Mouse (Mus musculus): Measurements from ENCODE around the gene 5730455P16Rik. TPM values are rescaled to one million over a fixed set of nuclear protein-coding genes. Genes with fewer than 3 reads are reported as not detected.
"Not testable (repeated sequence)": the region's sequence is repeated elsewhere in the genome, so short reads cannot be mapped to it uniquely, and the experiment has no call there.

The 5730455P16Rik gene
- 10 to 100 TPM; 23.5 to 23.9 TPM for total RNA-seq (2021)
- long read RNA-seq, experiment 1, full-length matches to known transcripts, result 19 of 23 reads
- long read RNA-seq, experiment 1, partial matches to known transcripts, result 0 of 23 reads
- long read RNA-seq, experiment 1, other reads (novel, unspliced or antisense), result 4 of 23 reads
- long read RNA-seq, experiment 2, full-length matches to known transcripts, result 7 of 10 reads
- long read RNA-seq, experiment 2, partial matches to known transcripts, result 0 of 10 reads
- long read RNA-seq, experiment 2, other reads (novel, unspliced or antisense), result 3 of 10 reads

DNA sequence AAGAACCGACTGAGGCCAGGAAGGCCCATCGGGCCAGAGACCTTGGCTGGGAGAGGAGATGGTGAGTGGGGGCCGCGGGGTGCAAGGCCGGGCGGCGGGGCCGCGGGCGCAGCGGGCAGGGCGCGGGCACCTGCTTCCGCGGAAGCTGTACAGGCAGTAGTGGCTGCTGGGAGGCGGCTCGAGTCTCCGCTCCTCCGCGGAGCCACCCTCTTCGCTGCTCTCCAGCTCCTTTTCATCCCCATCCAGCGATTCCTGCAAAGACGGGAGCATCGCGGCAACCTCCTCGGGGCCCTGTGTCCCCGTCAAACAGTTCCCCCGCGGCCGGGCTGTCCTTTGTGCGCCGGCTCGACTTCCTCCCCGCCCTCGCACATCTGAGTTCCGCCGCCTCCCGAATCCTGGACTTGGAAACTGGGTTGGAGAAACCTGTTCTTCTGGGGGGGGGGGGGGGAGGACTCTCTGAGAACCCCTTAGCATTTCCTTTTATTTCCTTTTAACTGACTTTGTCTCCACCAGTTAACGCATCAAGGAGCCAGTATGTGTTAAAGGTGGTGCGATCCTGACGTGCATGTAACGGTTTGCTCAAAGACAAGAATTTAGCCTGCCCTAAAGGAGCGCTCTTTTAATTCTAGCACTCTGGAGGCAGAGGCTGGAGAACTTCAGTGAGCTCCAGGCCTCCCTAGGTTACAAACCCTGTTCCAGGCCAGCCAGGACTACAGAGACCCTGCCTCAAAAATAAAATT is at the start of gene 5730455P16Rik:
TSS of gene 5730455P16Rik (minus strand) at position 323 of the 740 bp plus-strand sequence.
- peak; percentile 84 to 89 for DNase-seq

DNA sequence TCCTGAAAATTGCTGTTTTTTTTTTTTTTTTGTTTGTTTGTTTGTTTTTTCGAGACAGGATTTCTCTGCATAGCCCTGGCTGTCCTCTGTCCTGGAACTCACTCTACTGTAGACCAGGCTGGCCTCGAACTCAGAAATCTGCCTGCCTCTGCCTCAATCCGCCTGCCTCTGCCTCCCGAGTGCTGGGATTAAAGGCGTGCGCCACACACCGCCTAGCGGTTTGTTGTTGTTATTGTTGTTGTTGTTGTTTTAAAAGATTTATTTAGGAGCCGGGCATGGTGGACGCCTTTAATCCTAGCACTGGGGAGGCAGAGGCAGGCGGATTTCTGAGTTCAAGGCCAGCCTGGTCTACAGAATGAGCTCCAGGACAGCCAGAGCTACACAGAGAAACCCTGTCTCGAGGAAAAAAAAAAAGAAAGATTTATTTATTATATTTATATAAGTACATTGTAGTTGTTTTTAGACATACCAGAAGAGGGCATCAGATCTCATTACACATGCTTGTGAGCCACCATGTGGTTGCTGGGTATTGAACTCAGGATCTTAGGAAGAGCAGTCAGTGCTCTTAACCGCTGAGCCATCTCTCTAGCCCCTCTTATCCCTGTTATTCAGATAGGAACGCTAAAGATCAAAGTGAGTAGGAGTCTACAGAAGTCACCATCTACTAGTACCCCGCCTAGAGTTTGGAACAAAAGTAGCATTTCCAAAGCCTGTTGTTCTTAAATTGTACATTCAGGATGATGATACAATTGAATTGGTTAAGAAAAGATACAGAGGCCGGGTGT is 48.4 kb upstream of the 5730455P16Rik start:
- DNase-seq, result not testable (repeated sequence)

DNA sequence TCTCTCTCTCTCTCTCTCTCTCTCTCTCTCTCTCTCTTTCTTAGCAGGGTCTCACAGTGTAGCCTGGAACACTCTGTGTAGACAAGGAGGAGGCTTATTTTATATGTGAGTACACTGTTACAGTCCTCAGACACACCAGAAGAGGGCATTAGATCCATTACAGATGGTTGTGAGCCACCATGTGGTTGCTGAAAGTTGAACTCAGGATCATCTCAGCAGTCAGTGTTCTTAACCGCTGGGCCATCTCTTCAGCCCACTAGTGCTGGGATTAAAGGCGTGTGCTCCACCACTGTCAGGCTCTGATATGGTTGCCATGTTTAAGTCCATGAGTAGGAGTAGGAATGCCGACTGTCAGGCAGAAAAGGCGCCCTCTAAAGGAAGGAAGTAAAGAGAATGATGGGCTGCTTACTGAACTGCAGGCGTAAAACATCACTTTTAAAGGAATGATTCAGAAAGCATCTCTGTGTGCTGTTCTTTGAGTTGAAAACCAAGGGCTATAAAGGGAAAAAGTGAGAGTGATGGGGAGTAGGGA is 47.5 kb upstream of the 5730455P16Rik start:
- DNase-seq, result no peak

DNA sequence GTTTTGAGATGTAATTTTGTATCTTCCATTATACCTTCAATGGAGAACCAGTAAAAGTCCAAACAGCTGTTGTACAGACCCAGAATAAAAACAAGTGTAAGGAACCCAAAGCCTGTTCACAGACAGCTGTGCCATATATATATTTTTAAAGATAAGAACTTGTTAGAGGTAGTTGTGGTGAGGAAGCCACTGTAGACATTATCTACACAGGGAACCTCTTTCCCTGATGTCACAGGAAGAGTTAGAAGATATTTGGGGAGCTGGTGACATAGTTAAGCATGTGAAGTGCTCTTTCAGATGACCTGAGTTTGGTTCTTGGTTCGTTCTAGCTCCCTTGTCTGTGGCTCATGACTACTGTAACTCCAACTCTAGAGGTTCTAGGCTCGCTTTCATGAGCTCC is 46.9 kb upstream of the 5730455P16Rik start:
- no peak for DNase-seq

DNA sequence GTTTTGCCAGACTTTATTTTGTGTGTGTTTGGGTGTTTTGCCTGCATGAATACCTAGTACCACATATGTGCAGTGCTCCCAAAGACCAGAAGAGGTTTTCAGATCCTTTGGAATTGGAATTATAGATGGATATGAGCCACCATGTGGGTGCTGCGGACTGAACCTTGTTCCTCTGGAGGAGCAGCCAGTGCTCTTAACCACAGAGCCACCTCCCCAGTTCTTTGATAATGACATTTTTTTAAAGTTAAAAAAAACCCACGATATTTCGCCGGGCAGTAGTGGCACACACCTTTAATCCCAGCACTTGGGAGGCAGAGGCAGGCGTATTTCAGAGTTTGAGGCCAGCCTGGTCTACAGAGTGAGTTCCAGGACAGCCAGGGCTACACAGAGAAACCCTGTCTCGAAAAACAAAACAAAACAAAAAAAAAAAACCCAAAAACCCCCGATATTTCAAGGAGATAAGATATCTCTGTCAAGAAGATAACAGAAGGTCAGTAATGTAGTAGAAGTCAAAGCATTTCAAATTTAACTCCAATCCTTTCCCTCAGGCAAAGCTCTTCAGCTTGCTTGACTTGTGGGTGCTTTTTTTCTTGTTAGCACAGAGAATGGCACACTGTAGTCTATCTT is 43.7 kb upstream of the 5730455P16Rik start:
- DNase-seq, result no peak

DNA sequence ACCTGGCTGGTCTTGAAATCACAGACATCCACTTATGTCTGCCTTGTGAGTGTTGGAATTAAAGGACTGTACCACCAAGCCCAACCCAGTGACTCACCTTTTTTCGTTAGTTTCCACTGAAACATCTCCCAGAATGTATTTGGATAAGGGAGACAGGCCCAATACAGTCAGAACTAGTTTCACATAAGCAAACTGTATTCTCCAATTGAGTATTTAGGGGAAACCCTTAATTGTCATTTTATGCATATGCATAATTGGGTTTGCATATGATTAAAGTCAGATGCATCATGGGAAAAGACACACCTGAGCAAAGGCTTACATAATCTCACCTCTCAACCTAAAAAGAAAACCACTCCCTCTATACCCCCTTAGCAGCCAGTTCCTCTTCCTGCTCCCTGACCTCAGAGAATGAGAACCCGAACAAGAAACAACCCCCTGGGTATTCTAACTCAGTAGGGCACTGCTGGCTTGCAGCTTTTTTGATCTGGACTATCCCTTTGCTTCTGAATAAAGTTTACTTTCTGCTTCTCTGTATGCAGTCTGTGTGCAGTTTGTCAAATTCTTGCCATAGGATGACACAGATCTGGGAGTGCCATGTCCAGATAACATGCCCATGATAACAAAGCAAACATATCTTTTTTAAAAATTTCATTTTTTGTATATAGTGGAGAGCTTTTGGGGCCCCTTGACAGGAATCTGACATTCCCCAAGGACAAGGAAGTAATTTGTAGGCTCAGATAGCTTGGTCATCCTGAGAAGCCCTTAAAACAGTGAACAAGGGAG is 42.6 kb upstream of the 5730455P16Rik start:
- no peak for DNase-seq

DNA sequence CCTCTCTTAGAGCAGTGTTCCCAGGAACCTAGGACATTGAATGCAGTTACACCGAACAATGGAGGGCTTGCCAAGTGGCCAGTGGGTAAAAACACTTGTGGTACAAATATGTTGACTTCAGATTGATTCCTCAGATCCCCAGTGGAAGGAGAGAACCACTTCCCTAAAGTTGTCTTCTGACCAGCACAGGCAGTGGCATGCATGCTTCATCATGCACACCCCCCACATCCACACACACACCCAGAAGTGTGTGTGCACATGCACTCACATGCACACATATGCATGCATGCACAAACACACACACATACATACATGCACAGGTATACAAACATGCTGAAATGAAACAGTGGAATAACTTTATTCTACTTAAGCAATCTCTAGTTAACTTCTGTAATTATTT is 41.9 kb upstream of the 5730455P16Rik start:
- DNase-seq, result no peak

DNA sequence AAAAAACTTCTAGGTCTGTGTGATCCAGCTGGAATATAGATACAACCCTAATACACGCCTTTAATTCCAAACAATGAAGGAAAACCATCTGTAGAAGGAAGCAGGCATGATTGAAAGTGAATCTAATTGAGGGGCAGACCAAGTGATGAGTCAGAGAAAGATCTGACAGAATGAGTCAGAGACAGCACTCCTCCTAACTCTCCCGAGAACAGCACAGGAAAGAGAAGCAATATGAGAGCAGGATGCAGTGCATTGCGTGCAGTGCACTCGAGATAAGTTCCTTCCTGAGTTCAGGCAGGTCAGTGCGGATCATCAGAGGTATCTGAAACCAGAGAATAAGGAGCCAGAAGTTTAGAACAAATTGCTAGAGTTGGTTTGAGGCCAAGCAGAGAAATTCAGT is 39.3 kb upstream of the 5730455P16Rik start:
- DNase-seq, result no peak

DNA sequence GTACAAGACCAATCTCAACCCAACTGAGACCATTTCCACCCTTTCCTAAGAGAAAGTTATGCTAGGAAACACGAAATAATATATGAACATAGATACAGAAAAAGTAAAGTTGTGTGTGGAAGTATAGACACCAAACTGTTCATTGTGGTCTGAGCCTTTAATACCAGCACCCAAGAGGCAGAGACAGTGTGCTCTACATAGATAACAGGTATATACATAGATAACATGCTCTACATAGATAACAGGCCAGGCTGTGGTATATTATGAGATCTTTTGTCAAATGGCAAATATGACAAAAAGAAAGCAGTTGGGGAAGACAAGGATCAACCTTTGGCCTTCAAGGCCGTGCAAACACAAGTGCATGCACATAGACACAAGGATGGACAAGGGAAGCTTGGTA is 32.5 kb upstream of the 5730455P16Rik start:
- no peak for DNase-seq

DNA sequence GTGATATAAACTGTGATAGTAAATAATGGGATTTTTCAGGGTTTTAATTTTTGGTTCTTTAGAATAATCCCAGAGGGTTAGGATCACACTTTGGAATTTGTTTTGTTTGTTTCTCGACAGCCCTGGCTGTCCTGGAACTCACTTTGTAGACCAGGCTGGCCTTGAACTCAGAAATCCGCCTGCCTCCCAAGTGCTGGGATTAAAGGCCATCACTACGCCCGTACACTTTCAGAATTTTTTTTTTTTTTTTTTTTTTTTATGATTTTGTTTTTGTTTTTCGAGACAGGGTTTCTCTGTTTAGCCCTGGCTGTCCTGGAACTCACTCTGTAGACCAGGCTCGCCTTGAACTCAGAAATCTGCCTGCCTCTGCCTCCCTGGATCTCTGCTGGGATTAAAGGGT is 30.0 kb upstream of the 5730455P16Rik start:
- not testable (repeated sequence) for DNase-seq

DNA sequence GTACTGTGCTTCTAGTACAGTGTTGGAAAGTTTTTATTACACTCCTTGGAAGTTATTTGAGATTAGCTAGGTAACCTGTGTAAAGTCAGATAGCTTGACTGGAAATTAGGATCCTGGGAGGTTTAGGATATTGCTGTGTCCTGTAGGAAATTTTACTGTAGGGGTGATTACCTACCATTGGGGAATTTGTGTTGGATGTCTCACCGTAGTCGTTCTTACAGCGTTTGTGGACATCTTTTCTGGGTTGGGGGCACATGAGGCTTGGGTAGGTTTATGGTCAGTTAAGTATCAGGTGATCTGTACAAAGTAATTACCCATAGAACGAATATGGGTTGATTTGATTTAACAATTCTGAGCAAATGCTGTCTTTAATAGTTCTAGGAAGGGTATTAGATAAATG is 18.8 kb upstream of the 5730455P16Rik start:
- no peak for DNase-seq

DNA sequence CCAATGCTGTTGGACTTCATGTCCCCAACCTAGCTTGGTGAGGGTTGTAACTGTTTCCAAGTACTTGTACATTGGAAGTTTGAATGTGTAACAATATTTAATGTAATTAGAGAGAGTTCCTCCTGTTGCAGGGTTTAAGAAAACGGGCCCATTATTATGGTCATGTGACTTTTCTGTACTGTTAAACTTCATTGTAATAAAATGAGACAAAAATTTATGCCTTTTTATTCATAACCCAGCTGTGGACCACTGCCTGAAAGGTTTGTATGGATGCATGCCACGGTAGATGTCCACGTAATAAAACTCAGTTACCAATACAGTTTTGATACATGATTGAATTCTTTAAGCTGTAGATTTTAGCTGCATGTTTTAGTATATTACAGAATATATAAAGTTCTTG is 18.1 kb upstream of the 5730455P16Rik start:
- no peak for DNase-seq

DNA sequence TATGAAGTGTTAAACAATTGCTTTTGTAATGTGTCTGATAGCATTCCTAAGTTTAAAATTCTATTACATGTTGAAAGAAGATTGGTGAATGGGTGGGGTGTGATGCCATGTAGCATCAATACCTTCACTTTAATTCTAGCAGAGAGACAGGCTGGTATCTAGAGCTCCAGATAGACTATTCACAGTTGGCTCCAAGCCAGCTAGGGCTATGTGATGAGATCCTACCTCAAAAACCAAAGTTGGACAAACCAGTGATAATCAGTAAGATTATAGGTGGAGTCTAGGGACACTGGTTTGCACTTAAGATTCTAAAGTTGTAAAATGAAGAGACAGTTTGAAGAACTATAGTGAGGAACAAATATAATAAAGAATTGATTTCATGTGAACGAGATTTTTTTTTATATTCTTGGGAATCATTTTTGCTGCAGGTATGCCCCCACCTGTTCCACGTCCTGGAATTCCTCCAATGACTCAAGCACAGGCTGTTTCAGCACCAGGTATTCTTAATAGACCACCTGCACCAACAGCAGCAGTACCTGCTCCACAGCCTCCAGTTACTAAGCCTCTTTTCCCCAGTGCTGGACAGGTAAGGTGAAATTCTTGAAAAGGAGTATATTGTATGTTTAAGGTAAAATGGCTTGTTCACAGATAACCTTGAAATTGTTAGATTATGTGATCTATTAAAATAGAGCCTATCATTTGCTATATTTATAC is 13.7 kb upstream of the 5730455P16Rik start:
- DNase-seq, result no peak

DNA sequence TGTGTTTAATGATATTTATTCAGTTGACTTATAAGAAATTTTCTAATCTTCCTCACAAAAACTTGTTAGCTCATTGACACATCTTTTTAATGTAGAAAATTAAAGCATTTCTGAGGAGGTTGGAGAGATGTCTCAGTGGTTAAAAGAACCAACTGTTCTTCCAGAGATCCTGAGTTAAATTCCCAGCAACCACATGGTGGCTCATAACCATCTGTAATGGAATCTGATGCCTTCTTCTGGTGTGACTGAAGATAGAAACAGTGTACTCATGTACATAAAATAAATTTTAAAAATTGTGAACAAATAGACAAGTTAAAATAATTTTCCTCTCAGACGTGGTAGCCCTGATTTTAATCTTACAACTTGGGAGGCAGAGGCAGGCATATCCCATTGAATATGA is 12.1 kb upstream of the 5730455P16Rik start:
- DNase-seq, result no peak

DNA sequence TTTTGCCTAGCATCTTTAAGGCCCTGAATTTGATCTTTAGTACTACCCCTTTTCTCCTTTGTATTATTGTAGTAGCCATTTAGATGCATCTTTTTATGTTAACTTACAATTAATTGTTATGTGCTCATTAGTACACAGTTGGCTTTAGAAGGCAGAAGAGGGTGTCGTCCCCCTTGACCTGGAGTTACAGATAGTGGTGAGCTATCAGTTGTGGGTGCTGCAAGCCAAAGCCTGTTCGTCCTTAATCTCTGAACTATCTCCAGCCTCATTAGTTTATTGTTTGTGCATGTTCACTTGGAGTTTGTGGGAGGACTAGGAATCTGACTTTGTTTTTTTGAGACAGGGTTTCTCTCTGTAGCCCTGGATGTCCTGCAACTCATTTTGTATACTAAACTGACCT is 9.0 kb upstream of the 5730455P16Rik start:
- no peak for DNase-seq

DNA sequence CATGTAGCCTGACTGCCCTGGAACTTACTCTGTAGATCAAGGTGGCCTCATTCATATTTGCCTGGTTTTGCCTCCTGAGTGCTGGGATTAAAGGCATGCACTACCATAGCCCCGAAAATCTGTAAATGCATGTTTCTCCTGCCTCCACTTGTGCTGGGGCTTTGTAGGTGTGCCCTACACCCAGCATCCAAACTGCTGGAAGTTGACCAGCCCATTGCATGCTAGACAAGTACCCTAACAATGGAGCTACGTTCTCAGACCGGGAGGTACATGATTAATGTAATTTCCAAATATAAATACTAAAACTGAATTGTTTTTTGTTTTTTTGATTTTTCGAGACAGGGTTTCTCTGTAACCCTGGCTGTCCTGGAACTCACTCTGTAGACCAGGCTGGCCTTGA is 7.2 kb upstream of the 5730455P16Rik start:
- DNase-seq, result peak in 1 of 2 experiments; percentile 18

DNA sequence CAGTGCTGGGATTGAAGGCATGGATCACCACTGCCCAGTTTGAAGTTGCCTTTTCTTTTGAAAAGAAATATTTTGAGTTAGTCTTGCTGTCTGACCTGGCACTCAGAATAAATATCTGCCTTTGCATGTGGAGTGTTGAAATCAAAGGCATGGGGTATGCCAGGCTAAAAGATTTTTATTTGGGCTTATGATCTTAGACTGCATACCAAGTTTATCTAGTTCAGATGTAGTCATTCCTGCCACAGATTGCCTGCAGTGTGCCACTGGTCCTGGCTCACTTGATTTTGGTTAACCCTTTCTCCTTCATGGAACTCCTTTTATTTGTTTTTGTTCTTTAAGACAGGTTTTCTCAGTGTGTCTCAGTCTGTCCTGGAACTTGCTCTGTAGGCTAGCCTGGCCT is 6.6 kb upstream of the 5730455P16Rik start:
- peak in 1 of 2 experiments; percentile 25 for DNase-seq

DNA sequence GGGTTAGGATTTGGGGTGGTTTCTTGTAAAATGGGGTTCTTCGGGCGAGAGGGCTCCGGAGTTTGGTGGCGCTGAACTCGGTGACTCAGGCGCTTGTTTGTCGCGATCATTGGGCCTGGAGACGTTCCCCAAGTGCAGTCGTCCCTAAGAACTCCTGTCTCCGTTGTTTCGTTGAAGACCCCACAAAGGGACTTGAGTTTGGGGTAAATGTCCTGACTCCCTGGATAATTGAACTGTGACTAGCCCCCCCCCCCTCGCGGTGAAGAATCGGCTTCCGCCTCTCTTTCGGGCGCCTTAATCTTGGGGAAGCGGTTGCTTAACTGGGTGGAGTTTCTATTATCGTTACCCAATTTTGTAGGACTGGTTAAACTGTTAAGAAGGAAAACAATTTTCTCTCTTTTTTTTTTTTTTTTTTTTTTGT is 5.8 kb upstream of the 5730455P16Rik start:
- peak in 1 of 2 experiments; percentile 62 for DNase-seq

DNA sequence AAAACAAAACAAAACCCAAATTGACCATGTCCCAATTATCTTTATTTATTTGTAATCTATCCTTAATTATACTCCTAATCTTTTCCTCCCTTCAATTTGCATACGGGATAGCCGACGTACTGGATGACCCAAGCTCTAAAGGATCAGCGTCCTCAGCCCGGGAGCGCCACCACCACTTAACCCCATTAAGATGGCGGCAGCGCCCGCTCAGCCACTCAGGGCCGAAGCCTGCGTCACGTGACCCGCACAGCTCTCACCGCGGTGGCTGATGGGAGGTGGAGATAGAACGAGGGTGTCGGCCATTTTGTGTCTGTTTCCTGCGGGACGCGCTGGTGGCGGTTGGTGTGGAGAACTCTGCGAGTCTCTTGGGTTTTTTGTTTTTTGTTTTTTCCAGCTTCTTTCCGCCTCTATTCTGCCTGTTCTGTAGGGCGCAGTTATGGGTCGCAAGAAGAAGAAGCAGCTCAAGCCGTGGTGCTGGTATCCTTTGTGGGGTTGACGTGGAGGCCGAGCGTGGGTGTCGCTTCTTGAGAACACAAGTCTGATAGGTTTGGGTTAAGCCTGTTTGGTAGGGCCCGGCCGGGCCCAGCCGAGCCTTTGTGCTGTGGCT is 5.3 kb upstream of the 5730455P16Rik start, which contains the start of gene Zfp207:
TSS of gene Zfp207 (plus strand) at position 261 of the 607 bp plus-strand sequence.
- DNase-seq, result peak; percentile 98 to 99

DNA sequence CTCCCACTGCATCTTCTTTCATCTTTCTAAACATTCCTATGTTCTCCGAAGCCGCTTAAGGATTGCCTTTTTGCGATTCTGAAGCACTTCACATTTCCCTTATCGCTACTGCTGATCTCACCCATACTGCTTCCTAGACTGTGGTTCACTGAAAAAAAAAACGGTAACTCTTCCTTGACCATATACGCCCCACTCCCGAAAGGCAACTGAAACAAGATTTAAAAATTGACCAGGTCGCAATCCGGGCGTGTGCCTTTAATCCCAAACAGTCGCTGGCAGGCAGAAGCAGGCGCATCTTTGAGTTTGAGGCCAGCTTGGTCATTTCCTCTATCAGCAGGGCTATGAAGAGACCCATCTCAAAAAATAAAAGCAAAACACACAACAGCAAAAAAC is 4.8 kb upstream of the 5730455P16Rik start:
- DNase-seq, result peak in 1 of 2 experiments; percentile 64
